Mouse (Mus musculus) kidney, embryonic 15.5 days (tissue): Measurements from ENCODE around the gene Onecut3. TPM values are rescaled to one million over a fixed set of nuclear protein-coding genes. Genes with fewer than 3 reads are reported as not detected.

ENCODE experiments used
- ATAC-seq: fragments of 200-750 bp; cut with Nextera tagmentation; replicated peaks from 2 replicates; pipeline ENCODE4 v1.8.0; 2017; ENCODE audit warnings: moderate TSS enrichment; ENCODE audit not compliant: low FRiP score
- H3K27ac ChIP-seq: fragments of 300-500 bp; sonication (generic); 2 replicates; pipeline ENCODE4 v1.5.1; 2015; ENCODE audit warnings: mild to moderate bottlenecking, inconsistent platforms
- H3K27me3 ChIP-seq: fragments of 300-500 bp; sonication (generic); 2 replicates; pipeline ENCODE4 v1.6.1; 2015; ENCODE audit warnings: inconsistent platforms
- H3K36me3 ChIP-seq: fragments of 300-500 bp; sonication (generic); 2 replicates; pipeline ENCODE4 v1.6.1; 2015; ENCODE audit warnings: inconsistent platforms
- H3K4me1 ChIP-seq: fragments of 300-500 bp; sonication (generic); 2 replicates; pipeline ENCODE4 v1.6.1; 2015; ENCODE audit warnings: inconsistent platforms
- H3K4me2 ChIP-seq: fragments of 300-500 bp; sonication (generic); 2 replicates; pipeline ENCODE4 v1.6.1; 2015; ENCODE audit warnings: moderate library complexity, mild to moderate bottlenecking, inconsistent platforms
- H3K4me3 ChIP-seq: fragments of 300-500 bp; sonication (generic); replicated peaks from 2 replicates; pipeline ENCODE4 v1.5.1; 2015; ENCODE audit warnings: mild to moderate bottlenecking, inconsistent platforms
- H3K9ac ChIP-seq: fragments of 300-500 bp; sonication (generic); 2 replicates; pipeline ENCODE4 v1.6.1; 2015; ENCODE audit warnings: mild to moderate bottlenecking, inconsistent platforms
- H3K9me3 ChIP-seq: fragments of 300-500 bp; sonication (generic); replicated peaks from 2 replicates; pipeline ENCODE4 v1.6.1; 2016; ENCODE audit warnings: inconsistent platforms
- WGBS: fragments of 180-500 bp; shearing (Covaris S2); methylation state at CpG from one replicate; pipeline ENCODE4 v1.1.7; 2015; ENCODE audit warnings: mixed read lengths; 5-methylcytosine and 5-hydroxymethylcytosine counted together
- polyA plus RNA-seq: library from polyadenylated mRNA; unstranded; fragments of >200 nt; fragmentation: Nextera tagmentation; extraction: Ambion mirVana; gene quantifications from 2 replicates; pipeline ENCODE4 v1.2.1, GENCODE M21; 2015

The Onecut3 gene
- polyA plus RNA-seq, 1 experiment from 2014 or later = not detected

- peaks cover 83% of the 10 kb centered on the region for H3K27me3 ChIP-seq
- peaks cover 21% of the 10 kb centered on the region for H3K4me1 ChIP-seq
- WGBS = 0% methylated on average over 10 of the region's 11 CpGs
- ATAC-seq = no peak
- no peak overlapping the region for H3K9ac ChIP-seq
- H3K36me3 ChIP-seq = no peaks in the 10 kb centered on the region
- H3K4me2 ChIP-seq = no peak overlapping the region
- H3K27ac ChIP-seq = no peak overlapping the region
- H3K4me3 ChIP-seq = no peak overlapping the region
- no peaks in the 10 kb centered on the region for H3K9me3 ChIP-seq
Measured at GRCm38 (mm10) chr10:80506222-80506621, 11.6 kb downstream of the Onecut3 start.

GRCm38 (mm10) chr10:80509412-80510272, 15.0 kb downstream of the Onecut3 start:
- ATAC-seq = peak; percentile 76
- 7% methylated on average over 20 of the region's 20 CpGs for WGBS

DNA sequence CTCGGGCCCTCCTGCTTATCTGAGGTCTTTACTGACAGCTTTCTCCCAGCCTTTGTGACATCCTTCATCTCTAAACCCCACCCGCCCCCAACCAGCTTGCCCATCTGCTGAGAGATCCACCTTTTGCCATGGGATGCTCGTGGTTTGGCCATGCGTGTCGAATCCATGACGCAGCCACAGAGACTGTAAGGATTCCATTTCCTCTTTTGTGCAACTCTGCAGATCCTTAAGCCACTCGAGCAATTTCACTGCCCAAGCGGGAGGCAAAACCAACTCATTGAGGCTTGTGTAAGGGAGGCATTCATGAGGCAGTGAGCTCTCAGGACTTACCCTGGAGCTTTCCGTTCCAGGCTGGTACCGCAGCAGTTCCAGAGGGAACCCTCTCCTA, 15.6 kb downstream of the Onecut3 start:
- Histone ChIP-seq H3K36me3 (no peaks in the 10 kb centered on the region), H3K4me2 (peak overlapping the region; percentile 64), H3K27me3 (peaks cover 85% of the 10 kb centered on the region), H3K27ac (no peak overlapping the region), H3K9me3 (no peaks in the 10 kb centered on the region), H3K4me3 (peak overlapping the region; percentile 43; the same call in 1 of the 2 replicates), H3K4me1 (peaks cover 21% of the 10 kb centered on the region), H3K9ac (no peak overlapping the region)
- 45% methylated on average over 10 of the region's 10 CpGs for WGBS
- no peak for ATAC-seq

More at GRCm38 (mm10) chr10:80509412-80510272, 15.0 kb downstream of the Onecut3 start:
- Histone ChIP-seq H3K27me3 (peaks cover 85% of the 10 kb centered on the region), H3K27ac (no peak overlapping the region), H3K9ac (peak overlapping the region; percentile 30), H3K4me1 (peaks cover 21% of the 10 kb centered on the region), H3K4me3 (peak overlapping the region; percentile 43), H3K9me3 (no peaks in the 10 kb centered on the region), H3K36me3 (no peaks in the 10 kb centered on the region), H3K4me2 (peak overlapping the region; percentile 64)

DNA sequence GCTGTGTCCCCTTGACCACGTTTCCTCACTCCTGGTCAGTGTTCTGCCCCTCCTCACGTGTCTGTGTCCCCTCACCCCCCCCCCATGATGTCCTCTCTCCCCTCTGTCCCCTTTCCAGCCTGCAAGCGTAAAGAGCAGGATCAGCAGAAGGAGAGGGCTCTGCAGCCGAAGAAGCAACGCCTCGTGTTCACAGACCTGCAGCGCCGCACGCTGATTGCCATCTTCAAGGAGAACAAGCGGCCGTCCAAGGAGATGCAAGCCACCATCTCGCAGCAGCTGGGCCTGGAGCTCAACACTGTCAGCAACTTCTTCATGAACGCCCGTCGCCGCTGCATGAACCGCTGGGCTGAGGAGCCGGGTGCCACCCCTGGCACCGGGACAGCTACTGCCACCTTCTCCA, 19.1 kb downstream of the Onecut3 start:
- no peaks in the 10 kb centered on the region for H3K9me3 ChIP-seq
- peaks cover 64% of the 10 kb centered on the region for H3K27me3 ChIP-seq
- WGBS = 6% methylated on average over 19 of the region's 19 CpGs
- ATAC-seq = no peak
- H3K4me1 ChIP-seq = peaks cover 21% of the 10 kb centered on the region
- peak overlapping the region; percentile 45 for H3K4me2 ChIP-seq
- no peaks in the 10 kb centered on the region for H3K36me3 ChIP-seq
- H3K27ac ChIP-seq = no peak overlapping the region
- peak overlapping the region; percentile 17 for H3K4me3 ChIP-seq
- 0 out of 2 replicates have a peak overlapping the region, but pooled peaks have one; percentile 14 for H3K9ac ChIP-seq

DNA sequence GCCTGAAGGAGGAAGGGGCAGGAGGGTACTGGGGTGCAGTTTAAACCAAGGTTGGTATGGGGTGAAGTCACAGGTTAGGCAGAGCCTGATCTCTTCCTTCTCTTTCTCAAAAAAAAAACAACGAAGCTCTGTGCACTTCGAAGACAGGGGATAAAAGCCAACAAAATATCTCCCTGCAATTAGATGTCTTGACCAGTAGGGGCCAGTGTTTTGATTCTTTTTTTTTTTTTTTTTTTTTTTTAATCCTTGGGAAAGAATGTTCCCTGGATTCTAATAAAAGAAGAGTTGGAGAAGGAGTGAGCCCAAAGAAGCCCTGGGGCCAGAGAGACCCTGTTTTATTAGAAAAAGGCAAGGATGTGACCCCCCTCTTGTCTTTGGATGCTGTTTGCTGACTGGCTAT, 24.7 kb downstream of the Onecut3 start:
- Histone ChIP-seq H3K27ac (no peak overlapping the region), H3K9ac (no peak overlapping the region), H3K27me3 (peaks cover 17% of the 10 kb centered on the region), H3K9me3 (no peaks in the 10 kb centered on the region; the same call in 1 of the 2 replicates), H3K4me1 (peaks cover 2% of the 10 kb centered on the region), H3K4me3 (no peak overlapping the region), H3K4me2 (no peak overlapping the region), H3K36me3 (no peaks in the 10 kb centered on the region)
- ATAC-seq = no peak
- WGBS = 75% methylated on average over 2 of the region's 2 CpGs

- H3K27me3 ChIP-seq = no peaks in the 10 kb centered on the region
- H3K4me1 ChIP-seq = peaks cover 6% of the 10 kb centered on the region; the same call in 1 of the 2 replicates
- no peaks in the 10 kb centered on the region; the same call in 1 of the 2 replicates for H3K9me3 ChIP-seq
- ATAC-seq = no peak
- H3K4me2 ChIP-seq = no peak overlapping the region
- no peaks in the 10 kb centered on the region for H3K36me3 ChIP-seq
- WGBS = 92% methylated on average over 7 of the region's 7 CpGs
- no peak overlapping the region for H3K4me3 ChIP-seq
- no peak overlapping the region for H3K9ac ChIP-seq
- no peak overlapping the region for H3K27ac ChIP-seq
Measured at GRCm38 (mm10) chr10:80523299-80523698, 28.7 kb downstream of the Onecut3 start.

DNA sequence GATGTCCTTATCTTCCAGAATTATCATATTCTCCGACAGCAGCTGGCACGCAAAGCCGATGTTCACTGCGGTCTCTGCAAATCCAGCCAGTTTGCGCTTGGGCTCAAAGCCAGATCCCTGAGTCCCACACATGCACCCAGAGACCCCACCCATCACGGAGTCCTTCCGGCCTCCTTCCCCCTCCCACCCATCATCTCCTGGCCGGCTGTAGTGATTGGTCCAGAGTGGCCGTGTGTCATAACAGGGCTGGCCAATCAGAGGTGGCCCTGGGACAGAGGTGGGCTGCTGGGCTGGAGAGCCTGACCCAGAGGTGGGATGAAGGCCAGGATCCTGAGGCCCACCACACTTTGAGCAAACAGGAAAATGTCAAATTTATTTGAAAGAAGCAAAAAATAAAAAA, 31.5 kb downstream of the Onecut3 start:
- Histone ChIP-seq H3K9ac (no peak overlapping the region), H3K4me1 (peaks cover 6% of the 10 kb centered on the region; the same call in 1 of the 2 replicates), H3K9me3 (no peaks in the 10 kb centered on the region), H3K27ac (no peak overlapping the region), H3K36me3 (no peaks in the 10 kb centered on the region), H3K4me2 (peak overlapping the region; percentile 46), H3K4me3 (peak overlapping the region; percentile 21), H3K27me3 (no peaks in the 10 kb centered on the region)
- ATAC-seq = no peak; the same call in 1 of the 2 replicates
- 30% methylated on average over 9 of the region's 9 CpGs for WGBS

- H3K27ac ChIP-seq = no peak overlapping the region
- no peak overlapping the region for H3K4me2 ChIP-seq
- H3K36me3 ChIP-seq = no peaks in the 10 kb centered on the region
- H3K4me1 ChIP-seq = peaks cover 20% of the 10 kb centered on the region
- peaks cover 28% of the 10 kb centered on the region for H3K27me3 ChIP-seq
- H3K9ac ChIP-seq = no peak overlapping the region
- WGBS = 88% methylated on average over 11 of the region's 11 CpGs
- no peak for ATAC-seq
- H3K9me3 ChIP-seq = no peaks in the 10 kb centered on the region
- no peak overlapping the region for H3K4me3 ChIP-seq
Measured at GRCm38 (mm10) chr10:80532783-80533182, 38.1 kb downstream of the Onecut3 start.

DNA sequence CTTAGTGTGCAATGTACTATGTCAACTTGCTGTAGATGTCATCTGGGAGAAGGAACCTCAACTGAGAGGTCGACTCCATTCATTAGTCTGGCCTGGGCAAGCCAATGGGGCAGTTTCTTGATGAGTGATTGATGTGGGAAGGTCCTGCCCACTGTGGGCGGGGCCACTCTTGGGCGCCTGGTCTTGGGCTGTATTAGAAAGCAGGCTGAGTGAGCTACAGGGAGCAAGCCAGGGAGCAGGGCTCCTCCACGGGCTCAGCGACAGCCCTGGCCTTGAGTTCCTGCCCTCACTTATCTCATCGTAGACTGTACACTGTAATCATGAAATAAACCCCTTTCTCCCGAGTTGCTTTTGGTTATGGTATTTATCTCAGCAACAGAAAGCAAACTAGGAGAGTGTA, 39.1 kb downstream of the Onecut3 start:
- H3K27me3 ChIP-seq = peaks cover 35% of the 10 kb centered on the region
- H3K9ac ChIP-seq = no peak overlapping the region
- H3K9me3 ChIP-seq = no peaks in the 10 kb centered on the region
- H3K4me1 ChIP-seq = peaks cover 23% of the 10 kb centered on the region
- 0 out of 2 replicates have a peak, but pooled peaks have one; percentile 20 for ATAC-seq
- H3K4me3 ChIP-seq = no peak overlapping the region
- WGBS = 13% methylated on average over 7 of the region's 7 CpGs
- H3K36me3 ChIP-seq = no peaks in the 10 kb centered on the region
- H3K27ac ChIP-seq = no peak overlapping the region
- no peak overlapping the region for H3K4me2 ChIP-seq

DNA sequence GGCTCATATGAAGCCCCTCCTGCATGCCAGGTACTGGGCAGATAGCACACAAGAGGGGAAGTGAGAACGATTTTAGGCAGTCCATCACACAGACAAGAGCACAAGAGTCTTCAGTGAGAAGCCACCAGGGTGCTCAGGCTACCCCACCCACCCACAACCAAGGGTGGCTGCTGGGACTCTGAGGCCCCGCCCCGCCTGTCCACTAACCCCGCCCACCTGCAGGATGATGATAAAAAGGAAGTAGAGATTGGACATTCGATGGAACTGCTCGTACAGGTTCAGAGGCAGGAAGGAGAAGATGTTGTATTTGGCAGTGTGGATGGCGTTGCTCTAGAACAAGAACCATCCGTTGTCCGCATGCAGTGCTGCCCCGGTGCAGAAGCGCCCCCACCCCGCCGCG, 40.4 kb downstream of the Onecut3 start:
- Histone ChIP-seq H3K4me2 (peak overlapping the region; percentile 47), H3K27ac (no peak overlapping the region), H3K9ac (no peak overlapping the region), H3K4me1 (peaks cover 33% of the 10 kb centered on the region), H3K36me3 (no peaks in the 10 kb centered on the region), H3K27me3 (peaks cover 35% of the 10 kb centered on the region), H3K4me3 (0 out of 2 replicates have a peak overlapping the region, but pooled peaks have one; percentile 13), H3K9me3 (no peaks in the 10 kb centered on the region)
- ATAC-seq = no peak
- 8% methylated on average over 14 of the region's 14 CpGs for WGBS

- H3K9me3 ChIP-seq = no peaks in the 10 kb centered on the region
- no peak overlapping the region for H3K27ac ChIP-seq
- ATAC-seq = no peak
- H3K4me2 ChIP-seq = peak overlapping the region; percentile 47
- H3K9ac ChIP-seq = no peak overlapping the region
- H3K4me1 ChIP-seq = peaks cover 36% of the 10 kb centered on the region
- H3K4me3 ChIP-seq = no peak overlapping the region
- no peaks in the 10 kb centered on the region for H3K36me3 ChIP-seq
- peaks cover 35% of the 10 kb centered on the region for H3K27me3 ChIP-seq
- 9% methylated on average over 13 of the region's 13 CpGs for WGBS
Measured at GRCm38 (mm10) chr10:80535711-80536110, 41.1 kb downstream of the Onecut3 start.

- H3K27ac ChIP-seq = no peak overlapping the region
- H3K9ac ChIP-seq = no peak overlapping the region
- no peaks in the 10 kb centered on the region for H3K9me3 ChIP-seq
- peaks cover 36% of the 10 kb centered on the region for H3K4me1 ChIP-seq
- H3K4me3 ChIP-seq = no peak overlapping the region
- peaks cover 35% of the 10 kb centered on the region for H3K27me3 ChIP-seq
- 53% methylated on average over 5 of the region's 5 CpGs for WGBS
- no peak for ATAC-seq
- no peak overlapping the region for H3K4me2 ChIP-seq
- H3K36me3 ChIP-seq = peaks cover 22% of the 10 kb centered on the region
Measured at GRCm38 (mm10) chr10:80538180-80538579, 43.5 kb downstream of the Onecut3 start.
